Mouse (Mus musculus) hindbrain, embryonic 12.5 days (tissue): Measurements from ENCODE around the gene AF067063. TPM values are rescaled to one million over a fixed set of nuclear protein-coding genes. Genes with fewer than 3 reads are reported as not detected.
A peak's percentile ranks its signal among the peaks of the same experiment; 100 is the strongest.

Experiments
- ATAC-seq: fragments of 200-750 bp; cut with Nextera tagmentation; 2 replicates; pipeline ENCODE4 v1.8.0; 2017; ENCODE audit warnings: moderate TSS enrichment; ENCODE audit not compliant: low FRiP score
- H3K27ac ChIP-seq: fragments of 300-500 bp; sonication (generic); 2 replicates; pipeline ENCODE4 v1.5.1; 2016; ENCODE audit warnings: mild to moderate bottlenecking
- H3K27me3 ChIP-seq: fragments of 300-500 bp; sonication (generic); 2 replicates; pipeline ENCODE4 v1.6.1; 2016; ENCODE audit warnings: mild to moderate bottlenecking
- H3K36me3 ChIP-seq: fragments of 300-500 bp; sonication (generic); 2 replicates; pipeline ENCODE4 v1.6.1; 2016; ENCODE audit warnings: mild to moderate bottlenecking
- H3K4me1 ChIP-seq: fragments of 300-500 bp; sonication (generic); 2 replicates; pipeline ENCODE4 v1.6.1; 2016
- H3K4me2 ChIP-seq: fragments of 300-500 bp; sonication (generic); replicated peaks from 2 replicates; pipeline ENCODE4 v1.6.1; 2016; ENCODE audit warnings: mild to moderate bottlenecking
- H3K4me3 ChIP-seq: fragments of 300-500 bp; sonication (generic); 2 replicates; pipeline ENCODE4 v1.5.1; 2016; ENCODE audit warnings: mild to moderate bottlenecking
- H3K9ac ChIP-seq: fragments of 300-500 bp; sonication (generic); 2 replicates; pipeline ENCODE4 v1.6.1; 2016; ENCODE audit warnings: mild to moderate bottlenecking, moderate library complexity
- H3K9me3 ChIP-seq: fragments of 300-500 bp; sonication (generic); replicated peaks from 2 replicates; pipeline ENCODE4 v1.6.1; 2016; ENCODE audit warnings: mild to moderate bottlenecking
- WGBS: fragments of 180-500 bp; shearing (Covaris S2); methylation state at CpG from one replicate; pipeline ENCODE4 v1.1.7; 2016; 5-methylcytosine and 5-hydroxymethylcytosine counted together
- polyA plus RNA-seq: library from polyadenylated mRNA; unstranded; fragments of >200 nt; fragmentation: Nextera tagmentation; extraction: Ambion mirVana; gene quantifications from 2 replicates; pipeline ENCODE4 v1.2.1, GENCODE M21; 2016

Gene AF067063
- polyA plus RNA-seq, 1 experiment from 2014 or later = not detected

- WGBS = 89% methylated on average over 5 of the region's 5 CpGs
- ATAC-seq = no peak
- peaks cover 13% of the 10 kb centered on the region for H3K4me1 ChIP-seq
- peaks cover 4% of the 10 kb centered on the region; the same call in 1 of the 2 replicates for H3K36me3 ChIP-seq
- no peak overlapping the region for H3K4me3 ChIP-seq
- H3K9ac ChIP-seq = no peak overlapping the region
- H3K27ac ChIP-seq = no peak overlapping the region
- H3K27me3 ChIP-seq = no peaks in the 10 kb centered on the region
- no peaks in the 10 kb centered on the region for H3K9me3 ChIP-seq
- no peak overlapping the region for H3K4me2 ChIP-seq
These were observed 37.1 kb downstream of the AF067063 start for GRCm38 (mm10) chr13:119792791-119793404.

- peaks cover 12% of the 10 kb centered on the region for H3K36me3 ChIP-seq
- peak overlapping the region; percentile 74 for H3K4me2 ChIP-seq
- ATAC-seq = no peak
- peak overlapping the region; percentile 95 for H3K27ac ChIP-seq
- H3K9me3 ChIP-seq = no peaks in the 10 kb centered on the region
- peak overlapping the region; percentile 95 for H3K9ac ChIP-seq
- WGBS = 5% methylated on average over 18 of the region's 18 CpGs
- peaks cover 13% of the 10 kb centered on the region for H3K4me1 ChIP-seq
- H3K4me3 ChIP-seq = peak overlapping the region; percentile 90
- H3K27me3 ChIP-seq = no peaks in the 10 kb centered on the region
These were observed 38.4 kb downstream of the AF067063 start for GRCm38 (mm10) chr13:119791580-119792135.

GRCm38 (mm10) chr13:119790761-119791579 is 39.0 kb downstream of the AF067063 start, which contains the start of gene Zfp131:
Zfp131 (minus strand) TSS chr13:119790889.
- WGBS = 1% methylated on average over 67 of the region's 86 CpGs
- Histone ChIP-seq H3K9me3 (no peaks in the 10 kb centered on the region), H3K27ac (peak within 1 kb of the TSS; percentile 95), H3K4me3 (peak within 1 kb of the TSS; percentile 90), H3K27me3 (no peaks in the 10 kb centered on the region), H3K9ac (peak within 1 kb of the TSS; percentile 95), H3K4me2 (peak within 1 kb of the TSS; percentile 74), H3K4me1 (peaks cover 13% of the 10 kb centered on the region), H3K36me3 (peaks cover 16% of the 10 kb centered on the region)
- ATAC-seq = peak; percentile 97

GRCm38 (mm10) chr13:119789851-119790717 is 39.9 kb downstream of the AF067063 start:
- H3K36me3 ChIP-seq = peaks cover 24% of the 10 kb centered on the region
- peaks cover 13% of the 10 kb centered on the region for H3K4me1 ChIP-seq
- H3K4me3 ChIP-seq = peak overlapping the region; percentile 90
- H3K27ac ChIP-seq = peak overlapping the region; percentile 95
- H3K4me2 ChIP-seq = peak overlapping the region; percentile 74
- H3K9me3 ChIP-seq = no peaks in the 10 kb centered on the region
- no peaks in the 10 kb centered on the region for H3K27me3 ChIP-seq
- peak; percentile 79 for ATAC-seq
- H3K9ac ChIP-seq = peak overlapping the region; percentile 95
- WGBS = 1% methylated on average over 46 of the region's 66 CpGs

- no peak overlapping the region for H3K4me3 ChIP-seq
- no peaks in the 10 kb centered on the region for H3K27me3 ChIP-seq
- no peak overlapping the region for H3K9ac ChIP-seq
- no peaks in the 10 kb centered on the region for H3K4me1 ChIP-seq
- ATAC-seq = no peak
- no peaks in the 10 kb centered on the region for H3K9me3 ChIP-seq
- H3K27ac ChIP-seq = no peak overlapping the region
- no peak overlapping the region for H3K4me2 ChIP-seq
- H3K36me3 ChIP-seq = peaks cover 72% of the 10 kb centered on the region
- 87% methylated on average over 4 of the region's 4 CpGs for WGBS
These were observed 46.4 kb downstream of the AF067063 start for GRCm38 (mm10) chr13:119783581-119783980.

Other genes starting within 250 kb of the AF067063 start
- 0.19 and 0.25 TPM in 2 replicates for gene Ccl28, start 206.4 kb downstream of the AF067063 start, polyA plus RNA-seq
- 415 and 465 TPM in 2 replicates for gene Hmgcs1, start 139.8 kb downstream of the AF067063 start, polyA plus RNA-seq
- gene Nim1k, start 74.3 kb downstream of the AF067063 start, polyA plus RNA-seq = 2.6 and 2.8 TPM in 2 replicates
- 42.3 and 43.5 TPM in 2 replicates for gene Zfp131, start 39.3 kb downstream of the AF067063 start, polyA plus RNA-seq
- gene D13Ertd608e, start 5.8 kb upstream of the AF067063 start, polyA plus RNA-seq = not detected in 2 replicates
- not detected in 2 replicates for gene Tcstv1, start 64.6 kb upstream of the AF067063 start, polyA plus RNA-seq
- not detected in 2 replicates for gene Gm21761, start 99.1 kb upstream of the AF067063 start, polyA plus RNA-seq
- gene B020031M17Rik, start 120.6 kb upstream of the AF067063 start, polyA plus RNA-seq = not detected in 2 replicates
- gene Gm36079, start 196.8 kb upstream of the AF067063 start, polyA plus RNA-seq = not detected in 2 replicates
- not detected in 2 replicates for gene Gm21188, start 222.0 kb upstream of the AF067063 start, polyA plus RNA-seq